Mouse (Mus musculus): ENCODE results near the gene Mpzl3. TPM values are rescaled to one million over a fixed set of nuclear protein-coding genes. Genes with fewer than 3 reads are reported as not detected.

The Mpzl3 gene
- polyA plus RNA-seq, 1 experiment from 2014 or later: 1.8 TPM

GRCm38 (mm10) chr9:45119954-45120530 lies 65.1 kb downstream of the Mpzl3 start:
- no peak overlapping the region for H3K27ac ChIP-seq (ENCODE audit: low read depth, low read length)
- no peak overlapping the region for H3K4me3 ChIP-seq (ENCODE audit: low read depth, low read length)
- H3K36me3 ChIP-seq (ENCODE audit: control insufficient read depth, insufficient read depth, low read length): no peaks in the 10 kb centered on the region
- no peak for DNase-seq (ENCODE audit: low spot score)
- no peak for ATAC-seq (ENCODE audit: insufficient read depth, low FRiP score, low TSS enrichment)
- H3K4me2 ChIP-seq (ENCODE audit: low read depth): no peak overlapping the region
- peaks cover 13% of the 10 kb centered on the region; the same call in 1 of the 2 replicates for H3K4me1 ChIP-seq (ENCODE audit: control insufficient read depth, insufficient read depth, low read length)
- H3K9me3 ChIP-seq (ENCODE audit: control insufficient read depth, low read length): no peaks in the 10 kb centered on the region
- H3K27me3 ChIP-seq (ENCODE audit: control insufficient read depth, insufficient read depth, low read length): no peaks in the 10 kb centered on the region
- WGBS: 89% methylated on average over 14 of the region's 14 CpGs
- no peak overlapping the region for H3K9ac ChIP-seq (ENCODE audit: low read length)

DNA sequence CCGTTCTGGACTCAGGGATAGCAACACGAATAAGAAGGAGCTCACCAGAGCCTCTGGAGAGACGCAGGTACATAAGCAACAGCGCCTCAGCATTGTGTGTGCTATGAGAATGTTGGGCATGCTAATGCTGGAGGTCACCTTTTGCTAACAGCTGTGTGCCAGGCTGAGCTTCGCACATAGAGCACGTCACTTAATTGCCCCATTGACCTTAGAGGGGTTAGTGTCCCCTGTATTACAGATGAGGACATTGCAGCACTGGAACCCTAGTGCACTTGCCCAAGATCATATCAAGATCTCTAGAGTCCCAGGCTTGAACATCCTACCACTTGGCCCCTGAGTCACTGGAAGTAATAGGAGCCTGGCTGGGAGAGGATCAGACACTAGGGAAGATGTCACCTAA lies 65.6 kb downstream of the Mpzl3 start:
- 87% methylated on average over 6 of the region's 6 CpGs for WGBS
- no peaks in the 10 kb centered on the region for H3K9me3 ChIP-seq (ENCODE audit: control insufficient read depth, low read length)
- no peak overlapping the region for H3K9ac ChIP-seq (ENCODE audit: low read length)

GRCm38 (mm10) chr9:45121001-45121400 lies 66.0 kb downstream of the Mpzl3 start:
- Histone ChIP-seq H3K9me3 (ENCODE audit: control insufficient read depth, low read length) (no peaks in the 10 kb centered on the region), H3K36me3 (ENCODE audit: control insufficient read depth, insufficient read depth, low read length) (no peaks in the 10 kb centered on the region), H3K4me3 (ENCODE audit: low read depth, low read length) (no peak overlapping the region), H3K4me1 (ENCODE audit: control insufficient read depth, insufficient read depth, low read length) (peaks cover 13% of the 10 kb centered on the region; the same call in 1 of the 2 replicates), H3K4me2 (ENCODE audit: low read depth) (no peak overlapping the region), H3K27ac (ENCODE audit: low read depth, low read length) (no peak overlapping the region), H3K9ac (ENCODE audit: low read length) (no peak overlapping the region), H3K27me3 (ENCODE audit: control insufficient read depth, insufficient read depth, low read length) (no peaks in the 10 kb centered on the region)
- ATAC-seq (ENCODE audit: insufficient read depth, low FRiP score, low TSS enrichment) (no peak), DNase-seq (ENCODE audit: low spot score) (no peak)
- 49% methylated on average over 6 of the region's 6 CpGs for WGBS

More for the DNA sequence above, 65.6 kb downstream of the Mpzl3 start:
- Histone ChIP-seq H3K27me3 (ENCODE audit: control insufficient read depth, insufficient read depth, low read length) (no peaks in the 10 kb centered on the region), H3K36me3 (ENCODE audit: control insufficient read depth, insufficient read depth, low read length) (no peaks in the 10 kb centered on the region), H3K4me3 (ENCODE audit: low read depth, low read length) (no peak overlapping the region), H3K4me2 (ENCODE audit: low read depth) (no peak overlapping the region), H3K4me1 (ENCODE audit: control insufficient read depth, insufficient read depth, low read length) (peaks cover 13% of the 10 kb centered on the region; the same call in 1 of the 2 replicates), H3K27ac (ENCODE audit: low read depth, low read length) (no peak overlapping the region)
- ATAC-seq (ENCODE audit: insufficient read depth, low FRiP score, low TSS enrichment) (no peak), DNase-seq (ENCODE audit: low spot score) (no peak)

GRCm38 (mm10) chr9:45121769-45122168 lies 66.8 kb downstream of the Mpzl3 start:
- H3K9ac ChIP-seq (ENCODE audit: low read length): no peak overlapping the region
- H3K9me3 ChIP-seq (ENCODE audit: control insufficient read depth, low read length): no peaks in the 10 kb centered on the region
- H3K4me2 ChIP-seq (ENCODE audit: low read depth): no peak overlapping the region
- H3K4me1 ChIP-seq (ENCODE audit: control insufficient read depth, insufficient read depth, low read length): peaks cover 13% of the 10 kb centered on the region; the same call in 1 of the 2 replicates
- no peak overlapping the region for H3K27ac ChIP-seq (ENCODE audit: low read depth, low read length)
- no peaks in the 10 kb centered on the region for H3K36me3 ChIP-seq (ENCODE audit: control insufficient read depth, insufficient read depth, low read length)
- no peak overlapping the region for H3K4me3 ChIP-seq (ENCODE audit: low read depth, low read length)
- ATAC-seq (ENCODE audit: insufficient read depth, low FRiP score, low TSS enrichment) (no peak), DNase-seq (ENCODE audit: low spot score) (peak; percentile 74)
- WGBS: 7% methylated on average over 10 of the region's 10 CpGs
- no peaks in the 10 kb centered on the region for H3K27me3 ChIP-seq (ENCODE audit: control insufficient read depth, insufficient read depth, low read length)

GRCm38 (mm10) chr9:45122209-45122761 lies 67.3 kb downstream of the Mpzl3 start:
- Histone ChIP-seq H3K36me3 (ENCODE audit: control insufficient read depth, insufficient read depth, low read length) (no peaks in the 10 kb centered on the region), H3K27ac (ENCODE audit: low read depth, low read length) (no peak overlapping the region), H3K9me3 (ENCODE audit: control insufficient read depth, low read length) (no peaks in the 10 kb centered on the region), H3K4me2 (ENCODE audit: low read depth) (no peak overlapping the region), H3K27me3 (ENCODE audit: control insufficient read depth, insufficient read depth, low read length) (no peaks in the 10 kb centered on the region), H3K4me1 (ENCODE audit: control insufficient read depth, insufficient read depth, low read length) (peaks cover 13% of the 10 kb centered on the region; the same call in 1 of the 2 replicates), H3K4me3 (ENCODE audit: low read depth, low read length) (no peak overlapping the region), H3K9ac (ENCODE audit: low read length) (no peak overlapping the region)
- ATAC-seq (ENCODE audit: insufficient read depth, low FRiP score, low TSS enrichment) (no peak), DNase-seq (ENCODE audit: low spot score) (no peak)
- WGBS: 34% methylated on average over 9 of the region's 9 CpGs

DNA sequence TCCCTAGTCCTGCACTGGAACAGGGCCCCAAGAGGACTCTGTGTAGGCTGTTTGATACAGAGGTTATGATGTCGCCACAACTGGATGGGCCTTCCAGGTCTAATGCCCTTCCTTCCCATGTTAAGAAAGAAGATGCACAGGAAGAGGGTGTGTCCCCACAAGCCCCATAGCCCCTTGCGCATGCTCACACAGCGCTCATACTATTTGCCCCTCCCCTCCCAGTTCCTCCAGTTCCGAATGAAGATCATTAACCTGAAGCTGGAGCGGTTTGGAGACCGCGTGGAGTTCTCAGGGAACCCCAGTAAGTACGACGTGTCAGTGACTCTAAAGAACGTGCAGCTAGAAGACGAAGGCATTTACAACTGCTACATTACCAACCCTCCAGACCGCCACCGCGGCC lies 70.2 kb downstream of the Mpzl3 start:
- 92% methylated on average over 14 of the region's 14 CpGs for WGBS
- Histone ChIP-seq H3K36me3 (ENCODE audit: control insufficient read depth, insufficient read depth, low read length) (no peaks in the 10 kb centered on the region), H3K9me3 (ENCODE audit: control insufficient read depth, low read length) (no peaks in the 10 kb centered on the region), H3K4me3 (ENCODE audit: low read depth, low read length) (no peak overlapping the region), H3K4me1 (ENCODE audit: control insufficient read depth, insufficient read depth, low read length) (peaks cover 7% of the 10 kb centered on the region; the same call in 1 of the 2 replicates), H3K27me3 (ENCODE audit: control insufficient read depth, insufficient read depth, low read length) (no peaks in the 10 kb centered on the region), H3K27ac (ENCODE audit: low read depth, low read length) (no peak overlapping the region), H3K4me2 (ENCODE audit: low read depth) (no peak overlapping the region), H3K9ac (ENCODE audit: low read length) (no peak overlapping the region)
- ATAC-seq (ENCODE audit: insufficient read depth, low FRiP score, low TSS enrichment) (no peak), DNase-seq (ENCODE audit: low spot score) (no peak)

DNA sequence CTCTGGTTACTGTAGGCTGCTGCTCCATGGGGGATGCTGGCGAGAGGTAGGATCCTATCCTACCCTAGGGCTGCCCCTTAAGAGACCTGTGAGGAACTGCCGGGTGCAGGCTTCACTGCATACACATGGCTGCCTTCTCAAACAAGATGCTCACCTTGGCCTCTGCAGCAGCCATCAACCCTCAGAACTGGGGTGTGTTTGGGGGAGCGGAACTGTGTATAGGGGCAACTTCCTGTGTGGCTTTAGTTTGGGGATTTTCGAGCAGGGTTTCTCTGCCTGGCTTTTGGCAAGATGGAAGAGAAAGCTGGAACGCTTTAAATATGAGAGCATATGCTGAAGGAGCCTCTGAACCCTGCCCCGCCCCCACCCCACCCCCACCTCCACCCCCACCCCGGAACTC lies 72.0 kb downstream of the Mpzl3 start:
- Histone ChIP-seq H3K9ac (ENCODE audit: low read length) (no peak overlapping the region), H3K4me3 (ENCODE audit: low read depth, low read length) (no peak overlapping the region), H3K36me3 (ENCODE audit: control insufficient read depth, insufficient read depth, low read length) (no peaks in the 10 kb centered on the region), H3K27ac (ENCODE audit: low read depth, low read length) (no peak overlapping the region), H3K4me2 (ENCODE audit: low read depth) (no peak overlapping the region), H3K27me3 (ENCODE audit: control insufficient read depth, insufficient read depth, low read length) (no peaks in the 10 kb centered on the region), H3K4me1 (ENCODE audit: control insufficient read depth, insufficient read depth, low read length) (peaks cover 5% of the 10 kb centered on the region; the same call in 1 of the 2 replicates), H3K9me3 (ENCODE audit: control insufficient read depth, low read length) (no peaks in the 10 kb centered on the region)
- no peak for DNase-seq (ENCODE audit: low spot score)
- 68% methylated on average over 7 of the region's 7 CpGs for WGBS
- ATAC-seq (ENCODE audit: insufficient read depth, low FRiP score, low TSS enrichment): no peak
